Mouse (Mus musculus): ENCODE measurements at regions not wholly inside any gene's neighbourhood (a gene's known extent, or its start where the extent isn't known, plus 50 kb on each side); places are given as distances from the start of the nearest gene placed in this dataset.
A peak's percentile ranks its signal among the peaks of the same experiment; 100 is the strongest.

GRCm38 (mm10) chr17:87566296-87566695 lies 69.5 kb upstream of the Epcam start:
- no peak overlapping the region for H3ac ChIP-seq (ENCODE audit: control insufficient read depth, insufficient read length)
- H3K79me2 ChIP-seq (ENCODE audit: control insufficient read depth, insufficient read depth) = no peaks in the 10 kb centered on the region
- no peaks in the 10 kb centered on the region for H3K36me3 ChIP-seq (ENCODE audit: control insufficient read depth, insufficient read depth)
- no peak overlapping the region for H3K4me2 ChIP-seq (ENCODE audit: low read depth)
- no peak overlapping the region for H3K4me3 ChIP-seq
- no peaks in the 10 kb centered on the region for H3K27me3 ChIP-seq (ENCODE audit: control insufficient read depth, insufficient read depth, insufficient read length)
- TF ChIP-seq USF1 (IDR thresholded peaks at IDR 0.05; ENCODE audit: low read depth) = no peak
- no peak for TF ChIP-seq TCF12 (IDR thresholded peaks at IDR 0.05; ENCODE audit: insufficient read depth, poor library complexity, severe bottlenecking)
- TF ChIP-seq TCF3 (IDR thresholded peaks at IDR 0.05; ENCODE audit: insufficient read length, low read depth) = no peak
- no peak for TF ChIP-seq POLR2AphosphoS2 (IDR thresholded peaks at IDR 0.05; ENCODE audit: insufficient read length, low read depth)
- TF ChIP-seq E2F4 (IDR thresholded peaks at IDR 0.05; ENCODE audit: insufficient read depth) = no peak
- TF ChIP-seq MYOG (IDR thresholded peaks at IDR 0.05; ENCODE audit: control insufficient read depth in 1 of 3, insufficient read depth in 1 of 3, insufficient read length in 2 of 3, low read depth in 2 of 3) = no peak
- no peak for TF ChIP-seq REST (IDR thresholded peaks at IDR 0.05; ENCODE audit: insufficient read depth, insufficient read length)
- no peak for TF ChIP-seq POLR2A (IDR thresholded peaks at IDR 0.05; ENCODE audit: insufficient read length, low read depth)
- no peak for TF ChIP-seq MAX (IDR thresholded peaks at IDR 0.05; ENCODE audit: low read depth)
- TF ChIP-seq SRF (IDR thresholded peaks at IDR 0.05; ENCODE audit: control insufficient read depth, insufficient read length, low read depth) = no peak
- TF ChIP-seq MYOD1 (IDR thresholded peaks at IDR 0.05; ENCODE audit: control insufficient read depth in 1 of 3, insufficient read length in 2 of 3, low read depth in 2 of 3) = no peak
- no peak for TF ChIP-seq CEBPB (IDR thresholded peaks at IDR 0.05; ENCODE audit: insufficient read depth, poor library complexity, severe bottlenecking)

- Histone ChIP-seq H3K27me3 (ENCODE audit: control insufficient read depth, insufficient read depth, insufficient read length) (no peaks in the 10 kb centered on the region), H3K79me2 (ENCODE audit: control insufficient read depth, insufficient read depth) (no peaks in the 10 kb centered on the region), H3ac (ENCODE audit: control insufficient read depth, insufficient read length) (no peak overlapping the region), H3K4me3 (no peak overlapping the region), H3K4me2 (ENCODE audit: low read depth) (no peak overlapping the region), H3K36me3 (ENCODE audit: control insufficient read depth, insufficient read depth) (no peaks in the 10 kb centered on the region)
- no peak for TF ChIP-seq MYOD1 (IDR thresholded peaks at IDR 0.05; ENCODE audit: control insufficient read depth in 1 of 3, insufficient read length in 2 of 3, low read depth in 2 of 3)
- no peak for TF ChIP-seq MYOG (IDR thresholded peaks at IDR 0.05; ENCODE audit: control insufficient read depth in 1 of 3, insufficient read depth in 1 of 3, insufficient read length in 2 of 3, low read depth in 2 of 3)
Measured at GRCm38 (mm10) chr17:87566996-87567395, 68.8 kb upstream of the Epcam start.

- Histone ChIP-seq H3ac (ENCODE audit: control insufficient read depth, insufficient read length) (no peak overlapping the region), H3K36me3 (ENCODE audit: control insufficient read depth, insufficient read depth) (no peaks in the 10 kb centered on the region), H3K79me2 (ENCODE audit: control insufficient read depth, insufficient read depth) (no peaks in the 10 kb centered on the region), H3K4me2 (ENCODE audit: low read depth) (no peak overlapping the region), H3K27me3 (ENCODE audit: control insufficient read depth, insufficient read depth, insufficient read length) (no peaks in the 10 kb centered on the region), H3K4me3 (no peak overlapping the region)
- TF ChIP-seq POLR2AphosphoS2 (IDR thresholded peaks at IDR 0.05; ENCODE audit: insufficient read length, low read depth) (no peak), SRF (IDR thresholded peaks at IDR 0.05; ENCODE audit: control insufficient read depth, insufficient read length, low read depth) (no peak), E2F4 (IDR thresholded peaks at IDR 0.05; ENCODE audit: insufficient read depth) (no peak), MYOG (IDR thresholded peaks at IDR 0.05; ENCODE audit: control insufficient read depth in 1 of 3, insufficient read depth in 1 of 3, insufficient read length in 2 of 3, low read depth in 2 of 3) (peak in 1 of 3 experiments; percentile 55), TCF3 (IDR thresholded peaks at IDR 0.05; ENCODE audit: insufficient read length, low read depth) (no peak), MAX (IDR thresholded peaks at IDR 0.05; ENCODE audit: low read depth) (no peak), REST (IDR thresholded peaks at IDR 0.05; ENCODE audit: insufficient read depth, insufficient read length) (no peak), MYOD1 (IDR thresholded peaks at IDR 0.05; ENCODE audit: control insufficient read depth in 1 of 3, insufficient read length in 2 of 3, low read depth in 2 of 3) (peak in 2 of 3 experiments; percentile 28 to 76), CEBPB (IDR thresholded peaks at IDR 0.05; ENCODE audit: insufficient read depth, poor library complexity, severe bottlenecking) (no peak), USF1 (IDR thresholded peaks at IDR 0.05; ENCODE audit: low read depth) (no peak), POLR2A (IDR thresholded peaks at IDR 0.05; ENCODE audit: insufficient read length, low read depth) (no peak), TCF12 (IDR thresholded peaks at IDR 0.05; ENCODE audit: insufficient read depth, poor library complexity, severe bottlenecking) (no peak)
Measured at GRCm38 (mm10) chr17:87567475-87567874, 68.3 kb upstream of the Epcam start.

GRCm38 (mm10) chr17:87569981-87570380 lies 65.8 kb upstream of the Epcam start:
- TF ChIP-seq POLR2AphosphoS2 (IDR thresholded peaks at IDR 0.05; ENCODE audit: insufficient read length, low read depth) (no peak), REST (IDR thresholded peaks at IDR 0.05; ENCODE audit: insufficient read depth, insufficient read length) (no peak), TCF3 (IDR thresholded peaks at IDR 0.05; ENCODE audit: insufficient read length, low read depth) (no peak), E2F4 (IDR thresholded peaks at IDR 0.05; ENCODE audit: insufficient read depth) (no peak)
- no peak overlapping the region for H3K4me3 ChIP-seq
- no peak overlapping the region for H3ac ChIP-seq (ENCODE audit: control insufficient read depth, insufficient read length)
- H3K36me3 ChIP-seq (ENCODE audit: control insufficient read depth, insufficient read depth) = no peaks in the 10 kb centered on the region
- H3K27me3 ChIP-seq (ENCODE audit: control insufficient read depth, insufficient read depth, insufficient read length) = no peaks in the 10 kb centered on the region
- H3K4me2 ChIP-seq (ENCODE audit: low read depth) = no peak overlapping the region
- no peaks in the 10 kb centered on the region for H3K79me2 ChIP-seq (ENCODE audit: control insufficient read depth, insufficient read depth)

GRCm38 (mm10) chr17:87570676-87571344 lies 65.0 kb upstream of the Epcam start:
- Histone ChIP-seq H3K4me2 (ENCODE audit: low read depth) (peak overlapping the region; percentile 81), H3K4me3 (no peak overlapping the region), H3K27me3 (ENCODE audit: control insufficient read depth, insufficient read depth, insufficient read length) (no peaks in the 10 kb centered on the region), H3ac (ENCODE audit: control insufficient read depth, insufficient read length) (no peak overlapping the region), H3K79me2 (ENCODE audit: control insufficient read depth, insufficient read depth) (no peaks in the 10 kb centered on the region), H3K36me3 (ENCODE audit: control insufficient read depth, insufficient read depth) (no peaks in the 10 kb centered on the region)
- peak; percentile 46 to 90 (median 47) for TF ChIP-seq MYOG (IDR thresholded peaks at IDR 0.05; ENCODE audit: control insufficient read depth in 1 of 3, insufficient read depth in 1 of 3, insufficient read length in 2 of 3, low read depth in 2 of 3)
- TF ChIP-seq TCF12 (IDR thresholded peaks at IDR 0.05; ENCODE audit: insufficient read depth, poor library complexity, severe bottlenecking) = peak; percentile 46
- TF ChIP-seq E2F4 (IDR thresholded peaks at IDR 0.05; ENCODE audit: insufficient read depth) = no peak
- TF ChIP-seq CEBPB (IDR thresholded peaks at IDR 0.05; ENCODE audit: insufficient read depth, poor library complexity, severe bottlenecking) = no peak
- no peak for TF ChIP-seq MAX (IDR thresholded peaks at IDR 0.05; ENCODE audit: low read depth)
- peak; percentile 69 for TF ChIP-seq TCF3 (IDR thresholded peaks at IDR 0.05; ENCODE audit: insufficient read length, low read depth)
- TF ChIP-seq SRF (IDR thresholded peaks at IDR 0.05; ENCODE audit: control insufficient read depth, insufficient read length, low read depth) = no peak
- TF ChIP-seq MYOD1 (IDR thresholded peaks at IDR 0.05; ENCODE audit: control insufficient read depth in 1 of 3, insufficient read length in 2 of 3, low read depth in 2 of 3) = peak in 2 of 3 experiments; percentile 79 to 90

All from myocyte (in vitro differentiated cells).